Mouse (Mus musculus) layer of hippocampus, adult 2 months (tissue): ENCODE results near the gene Gm14685. TPM values are rescaled to one million over a fixed set of nuclear protein-coding genes. Genes with fewer than 3 reads are reported as not detected.
"Not testable (repeated sequence)": the region's sequence is repeated elsewhere in the genome, so short reads cannot be mapped to it uniquely, and the experiment has no call there.

ENCODE experiments used
- DNase-seq, 2 experiments: peaks; one replicate each; pipeline ENCODE4 v3.0.0; 2022; ENCODE audit warnings: low spot score in 2 of 2
- H3K27ac ChIP-seq: fragments of 200-600 bp; 2 replicates; pipeline ENCODE4 v1.8.1; 2022
- H3K4me3 ChIP-seq: fragments of 200-600 bp; 2 replicates; pipeline ENCODE4 v1.8.1; 2022; ENCODE audit warnings: mild to moderate bottlenecking
- long read RNA-seq, 2 experiments: library from polyadenylated mRNA; stranded (forward); transcript quantifications; one replicate each; pipeline ENCODE4 v2.0.0; 2021; ENCODE audit warnings: borderline mapping rate in 2 of 2
- total RNA-seq, 2 experiments: library from RNA; stranded (reverse); gene quantifications; 2 replicates each; pipeline ENCODE4 v1.2.3; 2021

The Gm14685 gene
- 1 to 10 TPM; 2.9 to 3.1 TPM for total RNA-seq
- long read RNA-seq, experiment 1, partial matches to known transcripts: 0 of 1 reads
- long read RNA-seq, experiment 1, other reads (novel, unspliced or antisense): 0 of 1 reads
- long read RNA-seq, experiment 2, partial matches to known transcripts: 0 of 1 reads
- long read RNA-seq, experiment 2, other reads (novel, unspliced or antisense): 0 of 1 reads

DNA sequence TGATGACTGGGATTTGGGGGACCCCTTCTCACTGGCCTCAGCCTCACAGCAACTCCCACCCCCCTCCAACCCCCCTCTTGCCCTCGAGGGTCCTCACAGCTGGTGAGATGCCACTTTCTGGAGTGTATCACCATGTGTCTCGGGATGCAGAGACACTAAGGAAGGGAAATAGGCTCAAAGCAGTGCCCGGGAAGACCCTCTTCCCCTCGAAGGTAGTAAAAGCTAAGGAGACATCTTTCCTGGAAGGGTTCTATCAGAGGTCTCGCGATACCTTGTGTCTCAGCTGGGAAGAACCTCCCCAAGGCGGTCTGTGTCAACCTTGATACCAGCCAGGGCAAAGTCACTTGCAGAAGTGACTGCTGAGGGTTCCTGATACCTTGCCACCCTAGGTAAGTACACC lies at the start of gene Gm14685:
Gm14685 (plus strand) TSS at position 301 of the 400 bp plus-strand sequence.
- H3K4me3 ChIP-seq, H3K27ac ChIP-seq, DNase-seq: not testable (repeated sequence)

DNA sequence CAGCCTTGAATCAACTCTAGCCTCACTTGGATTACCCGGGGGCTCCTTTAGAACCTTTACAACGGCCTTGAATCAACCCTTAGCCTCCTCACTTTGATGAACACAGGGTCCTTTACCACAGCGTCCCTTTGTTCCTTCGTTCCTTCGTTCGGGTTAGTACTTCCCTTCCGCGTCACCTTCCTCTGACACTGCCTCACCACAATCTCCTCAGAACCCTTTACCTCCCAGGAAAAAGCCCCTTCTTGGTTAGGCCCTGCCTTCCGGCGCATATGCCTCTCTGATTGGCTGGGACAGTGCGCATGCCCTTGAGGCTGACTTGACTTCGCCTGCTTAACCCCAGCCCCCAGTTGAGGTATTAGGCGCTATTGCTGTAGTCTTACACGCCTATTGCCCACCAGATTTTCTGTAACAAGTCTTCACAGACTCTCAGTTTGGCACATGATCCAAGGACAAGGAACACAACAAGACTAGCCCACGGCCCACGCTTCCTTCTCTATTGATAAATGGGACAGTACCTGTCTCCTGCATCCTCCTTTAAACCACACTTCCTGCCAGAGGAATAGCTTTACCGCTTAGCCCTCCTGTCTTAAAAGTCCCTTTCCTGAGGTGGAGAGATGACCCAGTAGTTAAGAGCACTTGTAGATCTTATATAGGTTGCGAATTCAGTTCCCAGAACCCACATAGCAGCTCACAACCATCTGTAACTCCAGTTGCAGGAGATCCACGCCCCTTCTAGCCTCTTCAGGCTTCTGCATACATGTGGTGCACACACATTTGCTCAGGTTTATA lies 34.4 kb upstream of the Gm14685 start, which contains the start of gene Xlr4a:
Xlr4a (minus strand) TSS at position 212 of the 789 bp plus-strand sequence.
- DNase-seq, H3K27ac ChIP-seq, H3K4me3 ChIP-seq: not testable (repeated sequence)

DNA sequence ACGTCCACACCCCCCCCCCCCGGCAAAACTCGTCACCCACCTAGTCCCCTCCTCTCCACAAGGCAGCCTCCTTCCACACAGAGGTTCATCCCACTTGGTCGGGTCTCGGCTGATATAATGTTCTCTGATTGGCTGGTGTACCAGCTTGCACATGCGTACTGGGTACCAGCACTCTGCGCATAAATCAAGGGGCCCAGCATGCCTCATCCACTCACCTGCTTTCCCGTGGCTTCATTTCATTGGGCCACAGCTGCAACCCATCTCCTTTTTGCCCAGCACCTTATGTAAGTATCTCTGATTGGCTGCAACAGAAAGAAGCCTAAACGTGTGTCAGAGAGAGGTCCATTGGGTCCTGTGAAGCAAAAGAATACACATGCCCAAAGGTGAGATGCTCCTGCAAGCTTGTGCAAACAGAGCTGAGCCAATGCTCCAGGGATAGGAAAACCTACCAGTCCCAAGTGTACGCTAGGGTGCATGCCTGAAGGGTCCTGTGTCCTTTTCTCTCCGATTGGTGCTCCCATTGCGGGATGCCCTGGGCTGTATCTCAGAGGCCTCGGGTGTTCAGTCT lies 19.8 kb upstream of the Gm14685 start, which contains the start of gene Xlr3a:
Xlr3a (minus strand) TSS at position 155 of the 568 bp plus-strand sequence.
- not testable (repeated sequence) for H3K27ac ChIP-seq, DNase-seq, H3K4me3 ChIP-seq

DNA sequence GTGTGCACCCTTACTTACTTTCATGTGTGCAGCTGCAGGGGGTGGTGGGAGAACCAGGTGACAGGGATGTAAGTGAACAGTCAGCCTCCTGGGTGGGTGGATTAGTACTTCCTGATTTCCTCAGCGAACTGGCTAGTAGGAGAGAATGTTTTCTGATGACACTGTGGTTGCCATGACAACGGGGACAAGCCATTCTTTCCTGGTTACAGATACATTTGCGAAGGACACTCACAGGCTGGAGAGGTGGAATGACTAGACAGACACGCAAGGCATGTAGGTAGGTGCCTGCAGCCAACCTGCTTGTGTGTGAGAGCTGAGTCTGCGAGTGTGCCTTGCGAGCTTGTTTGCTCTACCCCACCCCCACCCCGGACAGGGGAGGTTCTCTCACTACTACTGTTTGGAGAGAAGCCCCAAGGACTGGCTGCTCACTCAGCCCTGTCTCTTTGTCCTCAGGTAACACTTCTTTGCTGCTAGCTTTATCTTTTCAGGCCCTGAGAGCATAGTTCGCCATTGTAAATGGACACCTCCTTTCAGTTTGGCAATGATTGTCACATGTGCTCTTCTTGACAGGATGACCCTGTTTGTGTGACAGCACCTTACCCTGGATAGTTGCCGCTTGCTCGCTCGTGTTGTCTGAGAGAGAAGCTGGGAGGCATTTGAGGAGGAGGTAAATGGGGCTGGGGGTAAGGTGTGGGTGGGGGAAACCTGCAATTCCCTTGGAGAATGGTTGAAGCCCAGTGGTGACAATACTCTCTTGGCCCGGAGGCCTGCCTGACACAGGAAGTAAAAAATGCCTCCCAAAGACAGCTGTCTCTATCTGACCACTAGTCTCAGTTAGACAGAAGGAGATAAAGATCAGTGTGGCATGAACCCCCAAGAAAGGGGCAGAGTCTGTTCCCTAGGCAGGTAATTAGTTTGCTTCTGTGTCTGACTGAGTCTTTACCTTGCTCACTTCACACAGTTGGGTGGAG lies 6.3 kb downstream of the Gm14685 start:
- not testable (repeated sequence) for H3K4me3 ChIP-seq, DNase-seq, H3K27ac ChIP-seq

DNA sequence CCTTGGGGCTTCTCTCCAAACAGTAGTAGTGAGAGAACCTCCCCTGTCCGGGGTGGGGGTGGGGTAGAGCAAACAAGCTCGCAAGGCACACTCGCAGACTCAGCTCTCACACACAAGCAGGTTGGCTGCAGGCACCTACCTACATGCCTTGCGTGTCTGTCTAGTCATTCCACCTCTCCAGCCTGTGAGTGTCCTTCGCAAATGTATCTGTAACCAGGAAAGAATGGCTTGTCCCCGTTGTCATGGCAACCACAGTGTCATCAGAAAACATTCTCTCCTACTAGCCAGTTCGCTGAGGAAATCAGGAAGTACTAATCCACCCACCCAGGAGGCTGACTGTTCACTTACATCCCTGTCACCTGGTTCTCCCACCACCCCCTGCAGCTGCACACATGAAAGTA lies 26.4 kb downstream of the Gm14685 start:
- H3K4me3 ChIP-seq, DNase-seq, H3K27ac ChIP-seq: not testable (repeated sequence)

DNA sequence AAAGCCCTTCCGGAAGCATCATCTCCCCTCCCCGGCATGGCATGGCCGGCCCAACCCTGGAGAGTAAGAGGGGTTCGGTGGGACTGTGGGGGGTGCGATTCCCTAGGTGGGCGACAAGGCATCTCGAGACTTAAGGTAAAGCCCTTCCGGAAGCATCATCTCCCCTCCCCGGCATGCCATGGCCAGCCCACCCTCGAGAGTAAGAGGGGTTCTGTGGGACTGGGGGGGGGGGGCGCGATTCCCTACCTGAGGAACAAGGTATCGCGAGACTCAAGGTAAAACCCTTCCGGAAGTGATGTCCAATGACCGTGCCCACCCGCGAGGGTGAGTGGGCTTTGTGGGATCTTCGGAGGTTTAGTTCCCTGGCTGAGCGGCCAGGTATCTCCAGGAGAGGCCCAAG lies 31.6 kb downstream of the Gm14685 start, which contains the start of gene Xlr5b:
Xlr5b (plus strand) TSS at position 301 of the 400 bp plus-strand sequence.
- not testable (repeated sequence) for H3K27ac ChIP-seq, DNase-seq, H3K4me3 ChIP-seq

DNA sequence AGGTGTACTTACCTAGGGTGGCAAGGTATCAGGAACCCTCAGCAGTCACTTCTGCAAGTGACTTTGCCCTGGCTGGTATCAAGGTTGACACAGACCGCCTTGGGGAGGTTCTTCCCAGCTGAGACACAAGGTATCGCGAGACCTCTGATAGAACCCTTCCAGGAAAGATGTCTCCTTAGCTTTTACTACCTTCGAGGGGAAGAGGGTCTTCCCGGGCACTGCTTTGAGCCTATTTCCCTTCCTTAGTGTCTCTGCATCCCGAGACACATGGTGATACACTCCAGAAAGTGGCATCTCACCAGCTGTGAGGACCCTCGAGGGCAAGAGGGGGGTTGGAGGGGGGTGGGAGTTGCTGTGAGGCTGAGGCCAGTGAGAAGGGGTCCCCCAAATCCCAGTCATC lies 32.5 kb downstream of the Gm14685 start, which contains the start of gene DXBay18:
DXBay18 (minus strand) TSS at position 101 of the 400 bp plus-strand sequence.
- H3K4me3 ChIP-seq, DNase-seq, H3K27ac ChIP-seq: not testable (repeated sequence)

DNA sequence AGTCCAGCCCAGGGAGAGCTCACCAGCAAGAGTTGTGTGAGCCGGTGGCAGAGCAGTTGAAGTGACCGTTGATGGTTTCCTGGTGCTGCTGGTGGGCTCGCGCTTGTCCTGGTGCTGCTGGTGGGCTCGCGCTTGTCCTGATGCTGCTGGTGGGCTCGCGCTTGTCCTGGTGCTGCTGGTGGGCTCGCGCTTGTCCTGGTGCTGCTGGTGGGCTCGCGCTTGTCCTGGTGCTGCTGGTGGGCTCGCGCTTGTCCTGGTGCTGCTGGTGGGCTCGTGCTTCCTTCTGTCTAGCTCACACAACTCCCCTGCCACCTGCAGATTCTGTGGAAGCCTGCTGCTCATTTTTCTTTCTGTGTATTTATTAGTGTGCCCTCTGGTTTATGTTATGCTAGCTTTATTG lies 60.0 kb downstream of the Gm14685 start, which contains the start of gene Spin2d:
Spin2d (minus strand) TSS at position 101 of the 400 bp plus-strand sequence.
- not testable (repeated sequence) for H3K27ac ChIP-seq, H3K4me3 ChIP-seq, DNase-seq

Other genes starting within 250 kb of the Gm14685 start
- 10 to 100 TPM; 49.0 to 55.4 TPM for gene Cetn2, start 198.6 kb upstream of the Gm14685 start, total RNA-seq
- gene Nsdhl, start 198.5 kb upstream of the Gm14685 start, total RNA-seq: 10 to 100 TPM; 21.3 to 22.1 TPM
- gene Zfp185, start 129.7 kb upstream of the Gm14685 start, total RNA-seq: 1 to 10 TPM; 1.4 to 1.5 TPM
- gene Pnma5, start 79.9 kb upstream of the Gm14685 start, total RNA-seq: under 1 TPM in 1 of 2 experiments, not detected in 1; 0.54 TPM
- gene Pnma3, start 52.3 kb upstream of the Gm14685 start, total RNA-seq: 10 to 100 TPM; 20.3 to 23.3 TPM
- not detected for gene Xlr4a, start 34.6 kb upstream of the Gm14685 start, total RNA-seq
- 1 to 10 TPM in 1 of 2 experiments, not detected in 1; 1.7 TPM for gene Xlr3a, start 20.0 kb upstream of the Gm14685 start, total RNA-seq
- not detected for gene Xlr5b, start 31.7 kb downstream of the Gm14685 start, total RNA-seq
- under 1 TPM in 1 of 2 experiments, not detected in 1; 0.91 TPM for gene DXBay18, start 32.4 kb downstream of the Gm14685 start, total RNA-seq
- gene Spin2d, start 59.9 kb downstream of the Gm14685 start, total RNA-seq: not detected
- gene Xlr3b, start 75.2 kb downstream of the Gm14685 start, total RNA-seq: 1 to 10 TPM in 1 of 2 experiments, under 1 TPM in 1; 0.15 to 1.7 TPM
- gene Xlr4b, start 97.3 kb downstream of the Gm14685 start, total RNA-seq: not detected
- gene F8a, start 111.2 kb downstream of the Gm14685 start, total RNA-seq: 10 to 100 TPM; 12.9 to 14.0 TPM
- gene Xlr4c, start 126.1 kb downstream of the Gm14685 start, total RNA-seq: not detected
- not detected for gene Xlr3c, start 148.3 kb downstream of the Gm14685 start, total RNA-seq
- not detected for gene Xlr5a, start 175.9 kb downstream of the Gm14685 start, total RNA-seq
- not detected for gene Xlr5c, start 175.9 kb downstream of the Gm14685 start, total RNA-seq
- not detected for gene Gm45015, start 219.8 kb downstream of the Gm14685 start, total RNA-seq
- 10 to 100 TPM; 11.0 to 11.9 TPM for gene Zfp275, start 225.6 kb downstream of the Gm14685 start, total RNA-seq